Mouse (Mus musculus) thymus, adult 2 months (tissue): ENCODE results near the gene A4galt.

Experiments
- CTCF ChIP-seq: fragments of 200-500 bp; IDR thresholded peaks from 2 replicates; pipeline ENCODE4 v1.5.1; 2012; ENCODE audit warnings: mild to moderate bottlenecking, control low read depth, low read length, moderate library complexity, borderline replicate concordance; ENCODE audit not compliant: control insufficient read depth, poor library complexity, insufficient read depth; ENCODE audit errors: extremely low read depth
- POLR2A ChIP-seq: fragments of 200-500 bp; IDR thresholded peaks from 2 replicates; pipeline ENCODE4 v1.6.1; 2012; ENCODE audit warnings: mild to moderate bottlenecking, low read length, control low read depth, moderate library complexity; ENCODE audit not compliant: control insufficient read depth, poor library complexity, insufficient read depth; ENCODE audit errors: extremely low read depth

- TF ChIP-seq POLR2A (no peak), CTCF (no peak)
These were observed 10.1 kb downstream of the A4galt start for GRCm38 (mm10) chr15:83241497-83241896.
